Mouse (Mus musculus) cerebellum, adult 11 months (tissue): Measurements from ENCODE around the gene Rnf6.
A peak's percentile ranks its signal among the peaks of the same experiment; 100 is the strongest.

Experiments used
- DNase-seq: peaks from one replicate; pipeline ENCODE4 v3.0.0; 2022

Gene Rnf6

DNA sequence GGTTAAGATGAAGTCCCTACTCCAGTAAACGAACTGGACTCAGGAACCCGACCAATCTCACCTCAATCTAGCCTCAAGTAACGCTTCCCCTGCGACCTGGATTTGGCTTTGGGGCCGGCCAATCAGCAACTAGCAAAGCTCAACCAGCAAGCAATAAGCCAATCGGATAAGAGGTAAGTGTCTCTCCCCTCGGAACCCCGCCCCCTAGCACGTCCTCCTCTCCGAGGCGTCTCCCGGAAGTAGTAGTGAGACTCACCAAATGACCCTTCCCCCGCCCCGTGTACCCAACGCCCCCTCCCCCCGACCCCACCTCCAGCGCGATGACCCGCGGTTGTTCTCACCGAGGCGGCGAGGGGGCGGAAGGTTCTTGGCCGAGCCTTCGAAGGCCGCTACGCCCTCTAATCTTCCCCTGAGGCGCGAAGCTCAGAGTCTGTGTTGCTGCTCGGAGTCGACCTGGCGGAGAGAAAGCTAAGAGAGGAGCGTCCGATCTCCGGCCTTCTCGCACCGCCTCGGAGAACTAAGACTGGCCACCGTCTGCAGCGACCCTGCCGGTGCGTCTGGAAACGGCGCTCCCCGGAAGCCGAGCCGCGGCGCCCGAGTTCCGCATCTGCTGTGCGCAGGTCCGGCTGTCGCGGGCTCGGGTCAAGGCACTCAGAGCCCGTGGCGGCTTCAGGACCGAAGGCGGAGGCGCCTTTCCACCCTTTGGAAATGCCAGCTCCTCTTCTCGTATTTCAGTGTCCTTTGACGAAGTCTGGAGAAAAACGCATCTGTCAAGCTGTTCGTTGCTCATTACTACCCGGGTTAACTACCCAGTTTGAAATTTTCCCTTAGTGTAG is at the start of gene Rnf6:
Gene Rnf6, minus strand, starts transcription at position 677 of the 836 bp plus-strand sequence.
- DNase-seq: peak; percentile 91

DNA sequence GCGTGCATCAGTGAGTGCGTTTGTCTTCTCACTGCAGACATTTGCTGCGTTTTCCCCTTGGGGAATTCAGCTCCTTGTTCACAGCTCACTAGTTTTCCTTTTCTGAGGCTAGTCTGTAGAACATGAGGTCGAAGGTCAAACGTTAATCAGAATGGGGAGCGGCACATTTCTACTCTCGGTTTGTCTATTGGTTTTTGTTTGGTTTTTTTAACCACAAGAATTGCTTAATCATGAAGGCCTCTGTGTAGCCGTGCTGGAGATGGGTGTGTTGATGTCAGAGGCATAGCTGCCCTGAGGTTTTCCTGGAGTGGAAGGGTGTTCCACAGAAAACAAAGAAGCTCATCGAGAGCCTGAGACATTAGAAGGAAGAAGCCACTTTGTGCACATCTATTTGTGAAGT is 49.2 kb upstream of the Rnf6 start:
- no peak for DNase-seq

DNA sequence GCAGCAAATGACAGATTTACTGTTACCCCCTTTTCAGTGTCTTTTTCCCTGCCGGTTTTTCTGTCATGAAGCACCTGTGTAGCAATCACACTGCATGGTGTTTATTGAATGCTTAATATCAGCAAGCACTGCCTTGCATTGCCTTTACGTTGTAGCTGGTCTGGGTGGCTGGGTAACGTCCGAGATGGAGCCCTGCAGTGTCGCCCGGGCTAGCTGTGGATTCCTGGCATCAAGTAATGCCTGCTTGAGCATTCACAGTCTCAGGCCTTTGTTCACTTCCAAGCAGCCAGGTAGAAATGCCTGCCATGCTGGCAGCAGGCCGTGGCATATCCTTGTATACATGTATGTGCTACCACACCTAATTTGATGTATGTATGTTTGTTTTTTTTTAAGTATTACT is 46.4 kb upstream of the Rnf6 start:
- no peak for DNase-seq

DNA sequence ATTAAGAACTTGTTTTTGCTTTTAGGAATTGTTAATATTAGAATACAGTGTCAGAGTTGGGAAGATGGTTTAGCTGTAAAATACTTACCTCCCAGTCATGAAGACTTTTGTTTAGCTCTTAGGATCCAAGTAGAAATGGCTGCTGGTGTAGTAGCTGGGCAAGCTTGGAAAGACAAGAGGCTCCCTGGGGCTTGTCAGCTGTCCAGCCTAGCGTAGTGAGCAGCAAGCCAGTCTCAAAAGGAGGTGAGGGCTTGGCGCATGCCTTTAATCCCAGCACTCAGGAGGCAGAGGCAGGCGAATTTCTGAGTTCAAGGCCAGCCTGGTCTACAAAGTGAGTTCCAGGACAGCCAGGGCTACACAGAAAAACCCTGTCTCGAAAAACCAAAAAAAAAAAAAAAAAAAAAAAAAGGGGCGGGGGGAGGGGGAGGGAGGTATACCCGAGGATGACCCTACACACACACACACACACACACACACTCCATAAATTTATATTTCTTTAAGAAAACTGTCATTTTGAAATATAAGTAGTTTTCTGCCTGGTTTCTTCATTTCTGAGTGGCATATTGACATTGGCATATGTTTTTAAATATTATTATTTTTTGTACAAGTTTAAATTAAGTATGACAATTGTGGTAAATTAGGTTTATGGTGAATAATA is 44.7 kb upstream of the Rnf6 start:
- DNase-seq: peak; percentile 37

DNA sequence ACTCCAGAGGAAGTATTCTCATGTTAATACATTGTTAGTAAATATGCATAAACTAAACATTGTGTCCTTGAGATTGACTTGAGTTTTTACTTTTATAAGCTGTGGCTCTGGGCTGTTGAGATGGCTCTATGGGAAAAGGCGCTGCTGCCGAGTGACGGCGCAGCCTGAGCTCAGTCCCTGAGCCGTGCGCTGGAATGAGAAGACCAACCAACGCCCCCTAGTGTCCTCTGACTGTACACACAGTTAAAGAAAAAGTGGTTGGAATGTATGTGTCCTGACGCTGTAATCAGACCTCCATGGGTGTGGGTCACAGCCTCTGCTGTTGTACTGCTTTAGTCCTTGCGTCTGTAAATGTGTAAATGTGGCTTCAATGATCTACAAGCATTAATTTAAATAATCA is 38.6 kb upstream of the Rnf6 start:
- no peak for DNase-seq

DNA sequence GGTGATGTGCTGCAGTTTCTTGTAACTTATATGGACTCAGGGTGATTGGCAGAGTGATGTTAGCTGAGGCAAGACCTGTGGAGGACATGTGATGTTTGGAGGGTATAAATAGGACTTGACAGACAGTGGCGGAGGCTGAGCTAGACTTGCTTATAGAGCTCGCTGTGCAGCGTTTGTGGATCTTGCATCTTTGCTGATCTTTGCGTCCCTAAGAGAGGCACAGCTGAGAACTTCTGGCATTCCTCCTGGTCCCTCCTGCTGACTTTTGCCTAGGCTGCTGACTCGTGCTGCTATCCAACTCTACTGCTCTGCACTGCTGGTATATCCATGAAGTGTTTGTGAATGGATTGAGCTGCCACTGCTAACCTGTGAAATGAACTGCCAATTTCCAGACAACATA is 32.3 kb upstream of the Rnf6 start:
- DNase-seq: no peak

DNA sequence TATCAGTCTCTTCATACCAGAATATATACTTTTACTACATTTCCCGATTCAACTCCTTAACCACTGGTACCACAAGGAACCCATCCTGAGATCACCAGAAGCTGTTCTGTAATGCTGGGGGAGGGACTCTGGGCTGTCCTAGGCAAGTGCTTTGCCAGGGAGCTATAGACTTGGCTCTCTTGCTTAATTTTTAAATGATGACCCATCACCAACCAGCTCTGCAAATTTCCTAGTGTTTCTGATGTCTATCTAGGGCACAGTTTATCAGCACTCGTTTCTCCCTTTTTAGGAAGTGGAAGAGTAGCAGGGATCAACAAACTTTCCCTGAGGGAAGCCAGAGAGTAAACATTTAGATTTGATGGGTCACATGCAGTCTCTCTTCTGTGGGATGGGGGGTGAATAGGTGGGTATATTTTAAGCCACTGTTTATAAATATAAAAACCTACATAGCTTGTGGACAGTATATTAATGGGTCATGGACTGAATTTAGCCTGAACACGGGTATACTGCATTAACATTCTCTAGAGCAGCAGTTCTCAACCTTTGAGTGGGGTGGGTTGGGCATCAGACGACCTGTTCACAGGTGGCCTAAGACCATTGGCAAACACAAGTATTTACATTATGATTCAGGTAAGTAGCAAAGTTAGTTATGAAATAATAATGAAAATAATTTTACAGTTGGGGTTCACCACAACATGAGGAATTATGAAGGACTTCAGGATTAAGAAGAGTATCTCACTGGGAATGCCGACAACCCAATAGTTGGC is 30.5 kb upstream of the Rnf6 start:
- no peak for DNase-seq

DNA sequence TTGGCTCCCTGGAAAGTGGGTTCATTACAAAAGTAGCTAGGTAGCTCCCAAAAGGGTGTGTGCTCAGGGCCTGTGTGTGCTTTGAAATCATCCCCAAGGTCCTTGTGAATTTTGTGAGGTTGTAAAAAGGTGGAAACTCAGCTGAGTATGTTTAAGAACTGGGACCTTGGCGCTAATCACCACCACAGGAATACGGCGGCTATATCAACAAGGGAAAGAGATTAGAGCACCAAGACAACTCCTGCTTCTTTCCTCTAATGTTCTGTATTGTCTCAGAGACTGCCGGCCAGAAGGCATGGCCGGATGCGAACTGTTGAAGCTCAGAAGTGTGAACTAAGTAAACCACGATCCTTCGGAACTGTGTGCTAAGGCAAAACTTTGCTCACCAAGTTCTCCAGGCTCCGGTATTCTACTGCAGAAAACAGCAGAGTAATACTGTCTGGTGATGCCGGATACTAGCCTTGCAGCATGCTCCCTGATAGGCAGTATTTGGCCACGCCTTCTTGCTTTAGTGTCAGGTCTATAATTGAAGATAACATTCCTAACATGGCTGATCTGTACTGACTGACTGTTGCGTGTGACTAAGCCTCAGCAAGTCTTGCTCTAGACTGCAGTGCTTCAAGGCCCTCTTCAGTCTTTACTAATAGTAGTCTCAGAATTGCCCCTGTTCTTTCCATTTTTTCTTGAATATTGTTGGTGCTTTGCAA is 29.2 kb upstream of the Rnf6 start:
- no peak for DNase-seq

DNA sequence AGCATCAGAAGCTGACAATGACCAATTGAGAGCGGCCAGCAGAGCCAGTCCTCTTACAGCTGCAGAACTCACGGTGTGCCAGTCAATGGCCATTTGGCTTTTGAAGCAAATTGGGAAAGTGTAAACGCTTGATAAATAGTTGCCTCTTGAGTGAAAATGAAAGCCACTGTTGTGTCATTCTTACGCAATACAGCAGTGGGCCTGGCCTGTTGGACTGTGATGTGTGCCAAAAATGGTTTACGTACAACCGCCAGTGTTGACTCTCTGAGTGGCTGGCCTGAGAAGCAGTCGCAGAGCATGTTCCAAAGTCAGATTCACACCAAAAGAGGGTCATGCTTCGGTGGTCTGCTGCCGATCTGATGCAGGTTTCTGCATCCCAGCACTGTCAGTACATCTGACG is 27.4 kb upstream of the Rnf6 start:
- no peak for DNase-seq

DNA sequence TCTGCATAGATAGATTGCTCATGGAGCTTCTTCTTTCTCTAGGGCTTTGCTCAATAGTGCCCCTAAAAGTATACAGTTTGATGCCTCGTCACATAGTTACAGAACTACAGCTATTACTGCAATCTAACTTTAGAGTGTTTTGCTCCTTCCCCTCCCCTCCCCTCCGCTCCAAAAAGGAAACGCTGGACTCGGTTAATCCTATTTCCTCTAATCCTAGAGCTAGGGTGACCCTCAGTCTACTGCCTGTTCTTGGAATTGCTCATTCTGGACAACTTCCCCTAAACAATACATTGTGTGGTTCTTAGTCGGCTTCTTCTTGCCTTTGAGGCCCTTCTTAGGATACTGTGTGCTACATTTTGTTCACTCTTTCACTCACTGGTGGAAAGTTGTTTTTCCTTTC is 26.4 kb upstream of the Rnf6 start:
- DNase-seq: no peak

DNA sequence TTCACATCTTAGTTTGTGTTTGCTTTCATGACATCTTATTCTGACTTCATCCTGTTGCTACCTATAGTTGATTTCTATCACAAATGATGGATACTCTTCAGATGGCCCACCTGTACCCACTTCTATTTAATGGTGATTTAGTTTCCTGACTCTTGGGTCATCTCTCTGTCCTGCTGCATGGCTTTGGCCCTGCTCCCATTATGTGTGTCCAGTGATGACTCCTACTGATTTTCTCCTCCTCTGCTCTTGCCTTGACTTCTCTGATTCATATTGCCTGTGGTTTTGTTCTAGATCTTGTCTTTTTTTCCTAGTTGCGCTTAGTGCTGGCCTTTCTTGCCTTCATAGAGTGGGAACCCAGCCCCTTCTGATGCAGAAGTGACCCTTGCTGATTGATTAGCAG is 25.0 kb upstream of the Rnf6 start:
- no peak for DNase-seq

DNA sequence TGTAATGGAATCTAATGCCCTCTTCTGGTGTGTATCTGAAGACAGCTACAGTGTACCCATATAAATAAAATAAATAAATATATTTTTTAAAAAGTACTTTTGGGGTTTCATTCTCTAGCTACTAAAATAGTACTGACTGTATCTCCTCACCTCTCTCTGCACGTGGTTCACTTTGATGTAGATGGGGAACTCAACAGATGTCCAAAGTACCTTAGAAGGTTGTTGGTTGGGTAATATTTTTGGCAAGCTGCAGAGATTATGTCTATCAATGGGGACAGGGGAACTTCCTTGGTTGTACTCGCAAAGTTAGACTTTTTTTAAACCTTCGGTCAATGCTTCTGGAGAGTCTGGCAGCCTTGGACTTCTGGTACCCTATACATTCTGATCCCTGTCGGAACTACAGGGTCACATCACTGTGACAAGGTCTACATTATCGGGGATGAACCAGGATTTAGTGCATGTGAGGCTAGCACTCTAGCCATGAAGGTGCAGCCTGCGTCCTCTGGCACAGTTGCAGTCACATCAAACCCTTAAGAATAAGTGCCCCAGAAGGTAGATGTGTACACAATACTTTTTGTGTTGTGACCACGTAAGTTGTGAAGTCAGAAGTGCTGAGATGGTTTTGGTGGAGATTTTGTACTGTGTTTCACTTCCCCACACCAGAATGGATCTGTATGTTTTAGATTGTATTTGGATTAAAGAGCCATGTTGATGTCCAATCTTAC is 24.5 kb upstream of the Rnf6 start:
- DNase-seq: no peak

DNA sequence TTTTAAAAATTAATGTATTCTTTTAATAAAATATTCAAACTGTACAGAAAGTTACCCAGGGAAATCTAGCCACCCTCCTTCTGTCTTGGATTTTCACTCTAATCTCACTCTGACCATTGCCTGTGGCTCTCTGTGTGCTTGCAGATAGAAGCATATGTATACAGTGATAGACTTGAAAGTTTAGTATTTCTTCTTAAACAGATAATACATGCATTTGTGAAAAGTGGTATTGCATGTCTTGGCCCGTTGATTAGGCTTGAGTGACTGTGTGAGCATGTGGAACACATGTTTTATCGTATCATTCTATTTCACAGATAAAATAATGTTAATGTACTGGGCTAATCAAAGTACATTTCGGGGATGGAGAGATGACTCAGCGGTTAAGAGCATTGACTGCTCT is 23.8 kb upstream of the Rnf6 start:
- DNase-seq: no peak

DNA sequence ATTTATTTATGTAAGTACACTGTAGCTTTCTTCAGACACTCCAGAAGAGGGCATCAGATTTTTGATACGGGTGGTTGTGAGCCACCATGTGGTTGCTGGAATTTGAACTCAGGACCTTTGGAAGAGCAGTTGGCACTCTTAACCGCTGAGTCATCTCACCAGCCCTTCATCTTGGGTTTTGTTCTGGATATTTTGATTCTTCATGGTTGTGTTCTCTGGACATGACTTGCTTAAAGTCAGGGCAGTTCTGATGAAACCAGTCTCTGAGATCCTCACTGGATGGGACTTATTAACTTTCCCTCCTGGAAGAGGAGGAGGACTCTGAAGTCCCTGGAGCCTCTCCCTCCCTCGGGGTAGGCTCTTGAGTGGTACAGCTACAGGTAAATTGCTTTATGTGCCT is 19.8 kb upstream of the Rnf6 start:
- DNase-seq: no peak

DNA sequence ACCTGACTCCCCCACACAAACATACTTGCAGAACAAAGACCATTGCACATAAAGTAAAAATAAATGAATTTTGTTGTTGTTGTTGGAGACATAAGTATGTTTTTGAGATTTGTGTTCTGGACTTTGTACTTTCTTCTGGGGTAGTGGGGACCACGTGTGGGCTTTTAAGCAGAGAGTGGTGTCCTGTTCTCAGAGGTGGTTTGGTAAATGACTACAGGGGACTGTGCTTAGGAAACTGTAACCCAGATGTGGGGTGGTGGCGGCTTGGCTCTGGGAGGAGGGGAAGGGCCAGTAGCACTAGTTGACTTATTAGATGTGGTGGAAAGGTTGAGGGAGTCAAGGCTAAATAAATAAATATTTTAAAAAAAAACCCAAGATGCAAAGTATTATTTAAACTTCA is 19.4 kb upstream of the Rnf6 start:
- no peak for DNase-seq

DNA sequence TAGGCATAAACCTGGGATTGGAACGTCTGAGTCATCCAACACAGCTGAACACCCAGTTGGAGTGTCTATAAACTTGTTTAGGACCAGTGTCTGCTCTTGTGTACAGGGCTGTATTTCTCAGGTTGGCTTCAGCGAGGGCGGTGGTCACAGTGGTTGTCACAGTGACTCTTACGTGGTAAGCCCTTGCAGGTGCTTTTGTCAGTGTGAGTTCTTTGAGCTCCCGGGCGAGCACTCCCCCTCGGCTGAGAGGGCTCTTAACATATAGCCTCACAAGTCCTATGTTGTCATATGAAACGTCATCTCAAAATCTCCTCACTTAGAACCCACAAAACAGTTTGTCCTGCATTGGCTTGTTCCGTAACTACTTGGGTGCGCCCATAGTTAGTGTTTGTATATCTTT is 16.9 kb upstream of the Rnf6 start:
- no peak for DNase-seq

DNA sequence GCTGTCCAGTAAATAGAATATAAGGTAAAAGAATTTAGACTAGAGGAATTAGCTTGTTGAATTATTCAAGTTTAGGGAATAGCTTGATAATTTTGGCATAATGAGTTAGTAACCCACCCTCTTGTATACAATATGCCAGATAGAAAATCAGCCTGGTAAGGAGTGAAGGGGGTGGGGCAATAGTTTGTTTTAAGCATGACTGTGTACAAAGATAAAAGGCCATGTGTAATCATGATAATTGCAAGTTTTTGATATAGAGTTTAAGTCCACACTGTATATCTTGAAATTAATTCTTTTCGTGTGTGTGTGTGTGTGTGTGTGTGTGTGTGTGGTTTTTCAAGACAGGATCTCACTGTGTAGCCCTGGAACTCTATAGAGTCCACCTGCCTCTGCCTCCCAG is 13.0 kb upstream of the Rnf6 start:
- DNase-seq: no peak

DNA sequence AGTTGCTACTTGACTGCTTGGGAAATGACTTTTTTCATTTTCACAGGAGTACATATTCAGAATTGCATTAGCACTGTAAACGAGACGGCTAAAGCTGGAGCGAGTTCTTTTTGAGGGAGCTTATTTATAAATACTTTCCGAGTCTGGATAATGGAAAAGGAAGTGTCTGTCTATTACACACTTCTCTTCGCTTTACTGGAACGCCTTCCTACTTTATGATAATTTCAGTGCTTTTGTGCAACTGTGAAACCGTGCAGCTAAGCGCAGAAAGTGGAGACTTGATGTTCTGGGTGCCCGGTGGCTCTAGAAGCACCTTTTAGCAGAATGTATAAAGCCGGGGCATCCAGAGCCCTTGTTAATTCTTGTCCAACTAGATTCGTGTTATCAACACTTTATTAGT is 11.5 kb upstream of the Rnf6 start:
- no peak for DNase-seq

DNA sequence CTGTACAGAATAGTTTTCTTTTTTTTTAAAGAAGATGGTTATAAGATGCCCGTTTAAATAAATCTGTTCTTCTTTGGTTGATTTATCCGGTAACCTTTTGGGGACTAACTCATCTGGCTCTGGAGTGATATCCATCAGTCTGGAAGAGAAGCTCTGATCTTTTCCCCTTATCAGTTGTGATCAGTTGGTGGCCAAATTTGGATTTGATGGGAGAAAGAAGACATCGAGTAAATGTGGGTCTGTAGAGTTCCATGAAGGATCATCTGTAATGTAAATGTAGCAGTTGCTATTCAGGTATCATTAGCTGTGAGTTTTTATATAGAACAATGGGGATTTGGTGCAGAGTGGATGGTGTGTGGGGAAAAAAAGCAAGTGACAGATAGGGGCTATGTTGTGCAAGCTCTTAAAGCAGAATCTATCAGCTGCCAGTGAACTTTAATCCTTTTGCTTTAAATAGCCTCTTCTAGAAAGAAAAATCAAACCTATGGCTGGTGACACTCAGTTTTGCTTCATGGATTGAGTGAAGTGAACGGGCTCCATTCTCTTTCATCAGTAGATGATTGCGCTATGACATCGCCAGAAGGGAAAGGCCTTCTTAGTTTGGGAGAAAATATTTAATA is 10.8 kb upstream of the Rnf6 start:
- no peak for DNase-seq

DNA sequence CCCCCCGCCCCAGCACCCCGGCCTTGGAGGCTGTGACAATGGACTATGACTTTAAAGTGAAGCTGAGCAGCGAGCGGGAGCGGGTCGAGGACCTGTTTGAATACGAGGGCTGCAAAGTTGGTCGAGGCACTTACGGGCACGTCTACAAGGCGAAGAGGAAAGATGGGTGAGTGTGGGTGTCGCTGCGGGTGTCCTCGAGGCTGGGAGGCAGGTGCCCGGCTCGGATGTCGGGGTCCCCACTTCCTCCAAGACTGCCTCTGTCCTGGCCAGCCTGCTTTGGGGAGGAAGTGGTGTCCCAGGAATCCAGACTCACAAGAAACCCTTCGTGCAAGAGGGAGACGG is 10.3 kb upstream of the Rnf6 start:
- DNase-seq: peak; percentile 51

DNA sequence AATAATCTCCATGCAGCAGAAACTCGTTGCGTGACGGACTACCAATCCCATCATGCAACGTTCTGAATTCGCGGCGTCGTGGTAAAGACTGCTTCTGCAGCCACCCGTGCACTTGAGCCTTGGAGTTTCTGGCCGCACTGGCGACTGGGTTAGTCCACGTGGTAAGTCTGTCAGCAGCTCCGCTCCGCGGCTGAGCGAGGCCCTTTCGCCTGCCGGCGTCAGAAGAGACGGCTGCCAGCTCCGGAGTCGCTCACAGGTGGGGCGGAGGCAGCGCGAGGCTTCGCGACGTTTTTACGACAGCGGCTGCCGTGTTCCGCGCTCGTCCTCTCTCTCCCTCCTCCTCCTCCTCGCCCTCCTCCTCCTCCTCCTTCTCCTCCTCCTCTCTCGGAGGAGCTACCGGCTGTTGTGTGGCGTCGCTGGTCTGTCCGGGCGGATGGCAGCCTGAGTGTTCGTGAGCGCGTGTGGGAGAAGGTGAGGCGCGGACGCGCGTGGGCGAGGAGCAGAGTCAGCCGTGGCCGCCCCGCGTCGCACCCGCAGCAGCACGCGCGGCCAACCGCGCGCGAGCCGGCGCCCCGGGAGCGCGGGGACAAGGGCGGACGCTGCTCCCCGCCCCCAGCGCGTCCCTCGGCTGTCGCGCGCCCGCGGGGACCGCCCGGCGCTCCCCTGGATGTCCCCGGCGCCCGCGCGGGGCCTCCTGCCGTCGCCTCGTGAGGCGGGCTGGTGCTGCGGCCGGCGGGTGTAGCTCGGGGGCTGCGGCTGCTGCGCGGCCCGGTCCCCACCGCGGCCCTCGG is 9.7 kb upstream of the Rnf6 start, which contains the start of gene Cdk8:
Gene Cdk8, plus strand, starts transcription at position 367 of the 791 bp plus-strand sequence.
- peak; percentile 91 for DNase-seq
